Mouse (Mus musculus): ENCODE data around the gene Adam1b. TPM values are rescaled to one million over a fixed set of nuclear protein-coding genes. Genes with fewer than 3 reads are reported as not detected.
A peak's percentile ranks its signal among the peaks of the same experiment; 100 is the strongest.

Adam1b gene
- polyA plus RNA-seq, 1 experiment from 2014 or later, result 0.11 TPM

GRCm38 (mm10) chr5:121484801-121485200 is 18.4 kb downstream of the Adam1b start:
- Histone ChIP-seq H3K36me3 (no peaks in the 10 kb centered on the region), H3K4me3 (no peak overlapping the region), H3K9ac (no peak overlapping the region), H3K4me2 (no peak overlapping the region), H3K4me1 (replicated peaks) (no peaks in the 10 kb centered on the region), H3K27ac (no peak overlapping the region), H3K27me3 (no peaks in the 10 kb centered on the region), H3K9me3 (replicated peaks) (no peaks in the 10 kb centered on the region)
- no peak for ATAC-seq (replicated peaks; ENCODE audit: insufficient number of reproducible peaks, insufficient read depth, low FRiP score, low read depth)
- WGBS, result 73% methylated on average over 5 of the region's 5 CpGs

DNA sequence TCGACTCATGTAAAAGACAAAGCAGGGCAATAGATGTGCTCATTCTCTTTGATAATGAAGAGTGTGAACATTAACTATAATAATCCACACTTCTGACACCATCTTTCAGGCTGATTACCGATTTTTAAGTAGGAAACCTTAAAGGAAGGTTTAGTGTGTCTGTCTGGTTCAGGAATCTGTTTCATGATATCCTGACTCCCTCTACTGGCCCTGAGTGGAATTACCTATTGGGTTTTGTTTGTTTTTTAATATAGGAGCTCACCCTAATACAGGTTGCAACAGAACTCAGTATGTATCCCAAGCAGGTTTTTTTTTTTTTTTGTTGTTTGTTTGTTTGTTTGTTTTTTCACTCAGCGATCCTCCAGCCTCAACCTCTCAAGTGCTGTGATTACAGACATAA is 25.6 kb downstream of the Adam1b start:
- ATAC-seq (replicated peaks; ENCODE audit: insufficient number of reproducible peaks, insufficient read depth, low FRiP score, low read depth), result no peak

GRCm38 (mm10) chr5:121476040-121476439 is 27.2 kb downstream of the Adam1b start:
- Histone ChIP-seq H3K27ac (no peak overlapping the region), H3K4me3 (no peak overlapping the region), H3K4me2 (no peak overlapping the region), H3K36me3 (no peaks in the 10 kb centered on the region), H3K9ac (no peak overlapping the region), H3K27me3 (no peaks in the 10 kb centered on the region), H3K4me1 (replicated peaks) (no peaks in the 10 kb centered on the region), H3K9me3 (replicated peaks) (no peaks in the 10 kb centered on the region)
- ATAC-seq (replicated peaks; ENCODE audit: insufficient number of reproducible peaks, insufficient read depth, low FRiP score, low read depth), result no peak
- 71% methylated on average over 1 of the region's 1 CpGs for WGBS

More for the DNA sequence above, 25.6 kb downstream of the Adam1b start:
- H3K36me3 ChIP-seq, result no peaks in the 10 kb centered on the region
- no peaks in the 10 kb centered on the region for H3K27me3 ChIP-seq
- 35% methylated on average over 3 of the region's 3 CpGs for WGBS
- no peak overlapping the region for H3K4me2 ChIP-seq
- no peak overlapping the region for H3K4me3 ChIP-seq
- H3K4me1 ChIP-seq (replicated peaks), result no peaks in the 10 kb centered on the region
- no peaks in the 10 kb centered on the region for H3K9me3 ChIP-seq (replicated peaks)
- H3K9ac ChIP-seq, result no peak overlapping the region
- no peak overlapping the region for H3K27ac ChIP-seq

- H3K4me1 ChIP-seq (replicated peaks), result no peaks in the 10 kb centered on the region
- no peak overlapping the region for H3K4me3 ChIP-seq
- WGBS, result 71% methylated on average over 7 of the region's 7 CpGs
- H3K27me3 ChIP-seq, result no peaks in the 10 kb centered on the region
- no peak overlapping the region for H3K4me2 ChIP-seq
- H3K9ac ChIP-seq, result no peak overlapping the region
- H3K27ac ChIP-seq, result no peak overlapping the region
- no peak for ATAC-seq (replicated peaks; ENCODE audit: insufficient number of reproducible peaks, insufficient read depth, low FRiP score, low read depth)
- H3K36me3 ChIP-seq, result no peaks in the 10 kb centered on the region
- H3K9me3 ChIP-seq (replicated peaks), result no peaks in the 10 kb centered on the region
These were observed 28.6 kb downstream of the Adam1b start for GRCm38 (mm10) chr5:121474610-121475009.

GRCm38 (mm10) chr5:121472411-121472810 is 30.8 kb downstream of the Adam1b start:
- ATAC-seq (replicated peaks; ENCODE audit: insufficient number of reproducible peaks, insufficient read depth, low FRiP score, low read depth), result no peak
- no peaks in the 10 kb centered on the region for H3K9me3 ChIP-seq (replicated peaks)
- 81% methylated on average over 2 of the region's 2 CpGs for WGBS

GRCm38 (mm10) chr5:121469566-121469965 is 33.7 kb downstream of the Adam1b start:
- H3K9me3 ChIP-seq (replicated peaks), result no peaks in the 10 kb centered on the region
- H3K27me3 ChIP-seq, result no peaks in the 10 kb centered on the region
- H3K4me1 ChIP-seq (replicated peaks), result no peaks in the 10 kb centered on the region
- 20% methylated on average over 3 of the region's 3 CpGs for WGBS
- H3K4me3 ChIP-seq, result no peak overlapping the region
- no peaks in the 10 kb centered on the region for H3K36me3 ChIP-seq
- no peak overlapping the region for H3K9ac ChIP-seq
- no peak overlapping the region for H3K27ac ChIP-seq
- H3K4me2 ChIP-seq, result no peak overlapping the region
- ATAC-seq (replicated peaks; ENCODE audit: insufficient number of reproducible peaks, insufficient read depth, low FRiP score, low read depth), result no peak

More at GRCm38 (mm10) chr5:121472411-121472810, 30.8 kb downstream of the Adam1b start:
- H3K4me2 ChIP-seq, result no peak overlapping the region
- H3K27ac ChIP-seq, result no peak overlapping the region
- H3K9ac ChIP-seq, result no peak overlapping the region
- H3K27me3 ChIP-seq, result no peaks in the 10 kb centered on the region
- no peaks in the 10 kb centered on the region for H3K4me1 ChIP-seq (replicated peaks)
- H3K4me3 ChIP-seq, result no peak overlapping the region
- H3K36me3 ChIP-seq, result no peaks in the 10 kb centered on the region

DNA sequence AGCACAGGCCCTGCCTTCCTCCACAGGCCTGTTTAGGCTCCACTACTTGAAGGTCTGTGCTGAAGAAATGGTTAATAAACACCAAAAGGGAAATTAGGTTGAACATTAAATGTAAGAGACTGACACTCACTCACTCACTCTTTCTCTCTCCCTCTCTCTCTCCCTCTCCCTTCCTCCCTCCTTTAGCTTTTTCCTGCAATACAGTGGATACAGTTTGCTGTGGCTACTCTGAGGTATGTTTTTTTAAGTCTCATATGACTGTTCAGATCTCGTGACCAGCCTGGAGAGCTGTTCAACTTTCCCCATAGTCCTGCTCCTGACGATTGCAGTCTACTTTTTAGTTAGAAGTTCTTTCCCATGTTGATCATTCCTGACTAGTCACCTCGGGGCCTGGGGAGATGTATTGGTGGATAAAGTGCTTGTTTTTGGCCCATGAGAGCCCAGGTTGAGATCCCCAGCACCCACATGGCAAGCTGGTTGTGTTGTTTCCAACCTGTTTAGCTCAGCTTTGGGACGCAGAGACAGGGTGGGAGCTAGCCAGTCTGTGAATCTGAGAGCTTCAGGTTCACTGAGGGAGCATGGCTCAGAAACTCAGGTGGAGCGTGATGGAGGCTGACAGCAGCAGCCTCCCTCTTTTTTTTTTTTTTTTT is 39.5 kb downstream of the Adam1b start:
- Histone ChIP-seq H3K36me3 (no peaks in the 10 kb centered on the region), H3K4me1 (replicated peaks) (peaks cover 5% of the 10 kb centered on the region), H3K4me2 (no peak overlapping the region), H3K4me3 (no peak overlapping the region), H3K9me3 (replicated peaks) (no peaks in the 10 kb centered on the region), H3K27me3 (no peaks in the 10 kb centered on the region), H3K9ac (no peak overlapping the region), H3K27ac (no peak overlapping the region)
- no peak for ATAC-seq (replicated peaks; ENCODE audit: insufficient number of reproducible peaks, insufficient read depth, low FRiP score, low read depth)
- 62% methylated on average over 5 of the region's 5 CpGs for WGBS

GRCm38 (mm10) chr5:121462967-121463366 is 40.3 kb downstream of the Adam1b start:
- no peak overlapping the region for H3K4me2 ChIP-seq
- no peak for ATAC-seq (replicated peaks; ENCODE audit: insufficient number of reproducible peaks, insufficient read depth, low FRiP score, low read depth)
- 63% methylated on average over 5 of the region's 5 CpGs for WGBS
- H3K9me3 ChIP-seq (replicated peaks), result no peaks in the 10 kb centered on the region
- no peak overlapping the region for H3K27ac ChIP-seq
- H3K4me1 ChIP-seq (replicated peaks), result peaks cover 5% of the 10 kb centered on the region
- no peak overlapping the region for H3K9ac ChIP-seq
- H3K4me3 ChIP-seq, result no peak overlapping the region
- H3K36me3 ChIP-seq, result no peaks in the 10 kb centered on the region
- no peaks in the 10 kb centered on the region for H3K27me3 ChIP-seq

DNA sequence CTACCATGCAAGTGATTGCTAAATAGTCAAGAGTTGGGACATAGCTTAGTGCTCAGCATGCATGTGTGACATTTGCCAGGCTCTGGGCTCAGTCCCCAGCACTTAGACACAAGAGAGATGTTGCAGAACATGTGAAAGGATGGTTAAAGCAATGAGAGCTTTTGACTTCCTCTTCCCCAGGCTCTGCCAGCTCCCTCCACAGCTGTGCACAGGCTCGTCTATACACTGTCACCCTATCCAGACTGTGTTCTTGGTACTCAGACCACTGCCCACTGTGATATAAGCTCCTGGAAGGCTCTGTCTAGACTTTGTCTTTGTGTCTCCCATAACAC is 41.1 kb downstream of the Adam1b start:
- Histone ChIP-seq H3K36me3 (no peaks in the 10 kb centered on the region), H3K4me2 (no peak overlapping the region), H3K27me3 (no peaks in the 10 kb centered on the region), H3K27ac (no peak overlapping the region), H3K4me1 (replicated peaks) (peaks cover 5% of the 10 kb centered on the region), H3K4me3 (no peak overlapping the region), H3K9me3 (replicated peaks) (no peaks in the 10 kb centered on the region), H3K9ac (no peak overlapping the region)
- WGBS, result 13% methylated on average over 1 of the region's 1 CpGs
- ATAC-seq (replicated peaks; ENCODE audit: insufficient number of reproducible peaks, insufficient read depth, low FRiP score, low read depth), result no peak

GRCm38 (mm10) chr5:121461339-121462170 is 41.7 kb downstream of the Adam1b start:
- no peak overlapping the region for H3K4me2 ChIP-seq
- 40% methylated on average over 4 of the region's 4 CpGs for WGBS
- H3K27ac ChIP-seq, result no peak overlapping the region

GRCm38 (mm10) chr5:121455510-121456265 is 47.5 kb downstream of the Adam1b start:
- H3K9ac ChIP-seq, result no peak overlapping the region

More at GRCm38 (mm10) chr5:121461339-121462170, 41.7 kb downstream of the Adam1b start:
- Histone ChIP-seq H3K36me3 (no peaks in the 10 kb centered on the region), H3K4me3 (no peak overlapping the region), H3K27me3 (no peaks in the 10 kb centered on the region), H3K9me3 (replicated peaks) (no peaks in the 10 kb centered on the region), H3K4me1 (replicated peaks) (peaks cover 5% of the 10 kb centered on the region), H3K9ac (no peak overlapping the region)
- ATAC-seq (replicated peaks; ENCODE audit: insufficient number of reproducible peaks, insufficient read depth, low FRiP score, low read depth), result no peak

More at GRCm38 (mm10) chr5:121455510-121456265, 47.5 kb downstream of the Adam1b start:
- Histone ChIP-seq H3K4me2 (no peak overlapping the region), H3K36me3 (no peaks in the 10 kb centered on the region), H3K27me3 (no peaks in the 10 kb centered on the region), H3K4me3 (no peak overlapping the region), H3K27ac (peak overlapping the region; percentile 11; the same call in 1 of the 2 replicates), H3K4me1 (replicated peaks) (peaks cover 30% of the 10 kb centered on the region), H3K9me3 (replicated peaks) (no peaks in the 10 kb centered on the region)
- WGBS, result 49% methylated on average over 9 of the region's 9 CpGs
- ATAC-seq (replicated peaks; ENCODE audit: insufficient number of reproducible peaks, insufficient read depth, low FRiP score, low read depth), result no peak
